Mouse (Mus musculus): ENCODE data around the gene Grin1. TPM values are rescaled to one million over a fixed set of nuclear protein-coding genes. Genes with fewer than 3 reads are reported as not detected.

Gene Grin1
- total and polyA plus RNA-seq, 3 experiments, result 0.07 TPM; not detected in 2

GRCm38 (mm10) chr2:25243342-25243741 lies 75.6 kb downstream of the Grin1 start (continued):
- no peak for TF ChIP-seq MYC (IDR thresholded peaks at IDR 0.05; ENCODE audit: low read depth, low read length)

- peak within 1 kb of the TSS; percentile 56 for H3K27ac ChIP-seq (ENCODE audit: control insufficient read depth, low read depth, low read length)
- no peak for DNase-seq (ENCODE audit: low read depth, low spot score)
- H3K79me2 ChIP-seq (ENCODE audit: control insufficient read depth, insufficient read depth, low read length, poor library complexity), result no peaks in the 10 kb centered on the region; the same call in 1 of the 2 replicates
- H3K9ac ChIP-seq (ENCODE audit: control insufficient read depth, low read depth, low read length, poor library complexity, severe bottlenecking), result peak within 1 kb of the TSS; percentile 79
- TF ChIP-seq GATA1 (IDR thresholded peaks at IDR 0.05; ENCODE audit: low read depth, low read length), result no peak
- H3K4me1 ChIP-seq (ENCODE audit: control insufficient read depth in 1 of 2, insufficient read depth in 2 of 2, low read length in 2 of 2), result peaks cover 0 to 12% of the 10 kb centered on the region in 2 experiments; a peak in 3 of 4 replicates
- H3K9me3 ChIP-seq (replicated peaks; ENCODE audit: insufficient read depth, low read length), result no peaks in the 10 kb centered on the region
- no peaks in the 10 kb centered on the region for H3K36me3 ChIP-seq (ENCODE audit: control insufficient read depth in 1 of 2, insufficient read depth in 2 of 2, low read length in 2 of 2)
- H3K4me3 ChIP-seq (ENCODE audit: control insufficient read depth in 1 of 2, insufficient read depth in 1 of 2, low read depth in 2 of 2, low read length in 2 of 2), result peak within 1 kb of the TSS; percentile 57 to 69
- H3K27me3 ChIP-seq (ENCODE audit: control insufficient read depth in 1 of 2, insufficient read depth in 2 of 2, low read length in 2 of 2), result no peaks in the 10 kb centered on the region
Observed at GRCm38 (mm10) chr2:25242101-25242506, 76.9 kb downstream of the Grin1 start, which contains the start of the genes Rnf208 and Cysrt1. Rnf208 (plus strand) TSS chr2:25242255. Cysrt1 (minus strand) TSS chr2:25242452.

- DNase-seq (ENCODE audit: low read depth, low spot score), result no peak
- H3K4me3 ChIP-seq (ENCODE audit: control insufficient read depth in 1 of 2, insufficient read depth in 1 of 2, low read depth in 2 of 2, low read length in 2 of 2), result peak overlapping the region; percentile 57 to 64
- peak overlapping the region; percentile 56 for H3K27ac ChIP-seq (ENCODE audit: control insufficient read depth, low read depth, low read length)
- H3K4me1 ChIP-seq (ENCODE audit: control insufficient read depth in 1 of 2, insufficient read depth in 2 of 2, low read length in 2 of 2), result peaks cover 0 to 17% of the 10 kb centered on the region in 2 experiments; a peak in 3 of 4 replicates
- H3K9me3 ChIP-seq (replicated peaks; ENCODE audit: insufficient read depth, low read length), result no peaks in the 10 kb centered on the region
- H3K79me2 ChIP-seq (ENCODE audit: control insufficient read depth, insufficient read depth, low read length, poor library complexity), result no peaks in the 10 kb centered on the region; the same call in 1 of the 2 replicates
- no peaks in the 10 kb centered on the region for H3K36me3 ChIP-seq (ENCODE audit: control insufficient read depth in 1 of 2, insufficient read depth in 2 of 2, low read length in 2 of 2)
- no peaks in the 10 kb centered on the region for H3K27me3 ChIP-seq (ENCODE audit: control insufficient read depth in 1 of 2, insufficient read depth in 2 of 2, low read length in 2 of 2)
- peak overlapping the region; percentile 79 for H3K9ac ChIP-seq (ENCODE audit: control insufficient read depth, low read depth, low read length, poor library complexity, severe bottlenecking)
- TF ChIP-seq CHD1 (IDR thresholded peaks at IDR 0.05; ENCODE audit: low read depth, low read length) (no peak), RCOR1 (IDR thresholded peaks at IDR 0.05; ENCODE audit: low read depth, low read length) (no peak), E2F4 (IDR thresholded peaks at IDR 0.05; ENCODE audit: borderline replicate concordance, low read depth, low read length) (no peak), ELF1 (IDR thresholded peaks at IDR 0.05; ENCODE audit: low read depth, low read length) (no peak), POLR2AphosphoS2 (IDR thresholded peaks at IDR 0.05; ENCODE audit: low read length) (no peak), USF1 (IDR thresholded peaks at IDR 0.05; ENCODE audit: low read depth, low read length) (0 out of 2 replicates have a peak, but pooled peaks have one; percentile 10), ZKSCAN1 (IDR thresholded peaks at IDR 0.05; ENCODE audit: low read depth, low read length) (no peak), RAD21 (IDR thresholded peaks at IDR 0.05; ENCODE audit: low read depth, low read length) (no peak), CHD2 (IDR thresholded peaks at IDR 0.05; ENCODE audit: low read length) (no peak), USF2 (IDR thresholded peaks at IDR 0.05; ENCODE audit: borderline replicate concordance in 1 of 2, insufficient read depth in 1 of 2, low read depth in 1 of 2, low read length in 2 of 2) (no peak), TAL1 (IDR thresholded peaks at IDR 0.05; ENCODE audit: low read length) (no peak), GATA1 (IDR thresholded peaks at IDR 0.05; ENCODE audit: low read depth, low read length) (no peak), HCFC1 (IDR thresholded peaks at IDR 0.05; ENCODE audit: low read depth, low read length) (no peak), NRF1 (IDR thresholded peaks at IDR 0.05; ENCODE audit: insufficient read depth, low read depth, low read length, poor library complexity, severe bottlenecking) (no peak), CTCF (IDR thresholded peaks at IDR 0.05 in 2 of 3, conservative IDR thresholded peaks at IDR 0.05 in 1 of 3; ENCODE audit: control insufficient read depth in 1 of 3, insufficient read depth in 1 of 3, low read depth in 2 of 3, low read length in 3 of 3, poor library complexity in 1 of 3, severe bottlenecking in 1 of 3) (no peak), ZC3H11A (IDR thresholded peaks at IDR 0.05; ENCODE audit: low read depth, low read length) (no peak), MXI1 (IDR thresholded peaks at IDR 0.05; ENCODE audit: low read depth, low read length) (peak; percentile 57; the same call in 1 of the 2 replicates), KAT2A (conservative IDR thresholded peaks at IDR 0.05; ENCODE audit: low read depth, low read length) (no peak), SMC3 (IDR thresholded peaks at IDR 0.05; ENCODE audit: low read depth, low read length) (no peak), GABPA (IDR thresholded peaks at IDR 0.05; ENCODE audit: low read depth, low read length) (no peak), EP300 (IDR thresholded peaks at IDR 0.05; ENCODE audit: low read depth in 1 of 2, low read length in 2 of 2) (no peak), ZNF384 (IDR thresholded peaks at IDR 0.05; ENCODE audit: low read depth, low read length) (no peak), TBP (IDR thresholded peaks at IDR 0.05; ENCODE audit: low read depth, low read length) (no peak; the same call in 1 of the 2 replicates), MAZ (IDR thresholded peaks at IDR 0.05; ENCODE audit: low read depth, low read length) (no peak), BHLHE40 (IDR thresholded peaks at IDR 0.05; ENCODE audit: borderline replicate concordance, low read depth, low read length) (peak; percentile 61; the same call in 1 of the 2 replicates), MYC (IDR thresholded peaks at IDR 0.05; ENCODE audit: low read depth, low read length) (peak; percentile 57; the same call in 1 of the 2 replicates), ETS1 (IDR thresholded peaks at IDR 0.05; ENCODE audit: low read depth, low read length) (no peak), POLR2AphosphoS5 (IDR thresholded peaks at IDR 0.05; ENCODE audit: borderline replicate concordance, low read depth, low read length) (no peak), JUND (IDR thresholded peaks at IDR 0.05; ENCODE audit: low read depth, low read length) (no peak)
Observed at GRCm38 (mm10) chr2:25241438-25241775, 77.6 kb downstream of the Grin1 start.

Measured in MEL (cell line).